Mouse (Mus musculus): Measurements from ENCODE around the gene Ccdc14. TPM values are rescaled to one million over a fixed set of nuclear protein-coding genes. Genes with fewer than 3 reads are reported as not detected.

Gene Ccdc14
- total RNA-seq, 2 experiments from 2014 or later: 5.1 to 7.7 TPM

Other genes with a start within 250 kb of the Ccdc14 start
- 0.30 and 1.2 TPM in 2 replicates for gene Kalrn, start 117.1 kb upstream of the Ccdc14 start, total RNA-seq (2015)
- 0.81 and 1.1 TPM in 2 replicates for gene Kalrn, start 117.1 kb upstream of the Ccdc14 start, total RNA-seq (2017)
- not detected in 2 replicates for gene Ropn1, start 40.7 kb upstream of the Ccdc14 start, total RNA-seq (2015)
- not detected in 2 replicates for gene Ropn1, start 40.7 kb upstream of the Ccdc14 start, total RNA-seq (2017)
- gene Mylk, start 54.6 kb downstream of the Ccdc14 start, total RNA-seq (2015): 1.6 and 1.9 TPM in 2 replicates
- 2.4 and 5.0 TPM in 2 replicates for gene Mylk, start 54.6 kb downstream of the Ccdc14 start, total RNA-seq (2017)

Measured in megakaryocyte, adult 5-6 weeks (primary cell).